Mouse (Mus musculus) limb, embryonic 11.5 days (tissue): ENCODE measurements around the gene Abca1. TPM values are rescaled to one million over a fixed set of nuclear protein-coding genes. Genes with fewer than 3 reads are reported as not detected.

Source experiments
- ATAC-seq: fragments of 200-750 bp; cut with Nextera tagmentation; 2 replicates; pipeline ENCODE4 v1.8.0; 2017; ENCODE audit warnings: low read depth; ENCODE audit not compliant: insufficient number of reproducible peaks, low FRiP score, low TSS enrichment
- DNase-seq: peaks from one replicate; pipeline ENCODE4 v3.0.0-alpha.2; 2015; ENCODE audit warnings: low spot score
- H3K27ac ChIP-seq: fragments of 300-500 bp; sonication (generic); replicated peaks from 2 replicates; pipeline ENCODE4 v1.5.1; 2014; ENCODE audit warnings: low read depth, mild to moderate bottlenecking, low read length
- H3K27me3 ChIP-seq: fragments of 300-500 bp; sonication (generic); 2 replicates; pipeline ENCODE4 v1.6.1; 2014; ENCODE audit warnings: mild to moderate bottlenecking, low read length, mixed read lengths; ENCODE audit not compliant: control insufficient read depth, insufficient read depth
- H3K36me3 ChIP-seq: fragments of 300-500 bp; sonication (generic); 2 replicates; pipeline ENCODE4 v1.6.1; 2014; ENCODE audit warnings: mild to moderate bottlenecking, low read length, moderate library complexity, mixed read lengths; ENCODE audit not compliant: control insufficient read depth, insufficient read depth
- H3K4me1 ChIP-seq: fragments of 300-500 bp; sonication (generic); 2 replicates; pipeline ENCODE4 v1.6.1; 2014; ENCODE audit warnings: low read length, mixed read lengths; ENCODE audit not compliant: control insufficient read depth, insufficient read depth
- H3K4me2 ChIP-seq: fragments of 300-500 bp; sonication (generic); 2 replicates; pipeline ENCODE4 v1.6.1; 2014; ENCODE audit warnings: low read depth, mild to moderate bottlenecking, moderate library complexity; ENCODE audit not compliant: severe bottlenecking
- H3K4me3 ChIP-seq: fragments of 300-500 bp; sonication (generic); 2 replicates; pipeline ENCODE4 v1.5.1; 2014; ENCODE audit warnings: low read depth, low read length
- H3K9ac ChIP-seq: fragments of 300-500 bp; sonication (generic); 2 replicates; pipeline ENCODE4 v1.6.1; 2014; ENCODE audit warnings: mild to moderate bottlenecking, low read length
- H3K9me3 ChIP-seq: fragments of 300-500 bp; sonication (generic); 2 replicates; pipeline ENCODE4 v1.6.1; 2016; ENCODE audit warnings: low read length; ENCODE audit not compliant: control insufficient read depth
- WGBS: fragments of 180-500 bp; shearing (Covaris S2); extraction: QIAGEN DNeasy Blood & Tissue Kit; methylation state at CpG from one replicate; pipeline ENCODE4 v1.1.7; 2014; 5-methylcytosine and 5-hydroxymethylcytosine counted together
- polyA plus RNA-seq: library from polyadenylated mRNA; unstranded; fragments of >200 nt; fragmentation: Nextera tagmentation; extraction: Ambion mirVana; gene quantifications from 2 replicates; pipeline ENCODE4 v1.2.1, GENCODE M21; 2014

The Abca1 gene
- polyA plus RNA-seq, 1 experiment from 2014 or later, result 4.5 TPM

DNA sequence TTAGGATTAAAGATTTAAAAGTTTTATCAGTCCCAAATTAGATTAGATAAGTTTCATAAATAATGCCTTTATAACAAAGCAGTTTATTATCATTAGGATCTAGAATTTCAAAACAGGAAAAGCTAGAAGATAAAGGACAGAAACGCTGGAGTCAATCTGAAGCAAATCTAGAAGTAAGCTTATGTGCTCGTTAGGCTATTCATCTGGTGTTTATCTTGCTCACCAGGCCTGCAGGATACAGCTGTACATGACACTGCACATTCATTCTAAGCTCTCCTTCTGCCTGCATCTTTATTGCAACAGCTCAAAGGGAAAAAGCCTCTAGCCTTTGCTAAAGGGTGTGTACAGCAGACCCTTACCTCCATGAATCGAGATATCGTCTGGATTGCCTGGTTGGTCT, 74.1 kb downstream of the Abca1 start:
- no peak overlapping the region for H3K9ac ChIP-seq
- H3K27me3 ChIP-seq, result no peaks in the 10 kb centered on the region
- no peak for ATAC-seq
- H3K36me3 ChIP-seq, result no peaks in the 10 kb centered on the region; the same call in 1 of the 2 replicates
- H3K4me2 ChIP-seq, result no peak overlapping the region
- WGBS, result 66% methylated on average over 4 of the region's 4 CpGs
- H3K4me1 ChIP-seq, result no peaks in the 10 kb centered on the region
- no peaks in the 10 kb centered on the region for H3K9me3 ChIP-seq
- DNase-seq, result no peak
- H3K4me3 ChIP-seq, result no peak overlapping the region
- no peak overlapping the region for H3K27ac ChIP-seq

DNA sequence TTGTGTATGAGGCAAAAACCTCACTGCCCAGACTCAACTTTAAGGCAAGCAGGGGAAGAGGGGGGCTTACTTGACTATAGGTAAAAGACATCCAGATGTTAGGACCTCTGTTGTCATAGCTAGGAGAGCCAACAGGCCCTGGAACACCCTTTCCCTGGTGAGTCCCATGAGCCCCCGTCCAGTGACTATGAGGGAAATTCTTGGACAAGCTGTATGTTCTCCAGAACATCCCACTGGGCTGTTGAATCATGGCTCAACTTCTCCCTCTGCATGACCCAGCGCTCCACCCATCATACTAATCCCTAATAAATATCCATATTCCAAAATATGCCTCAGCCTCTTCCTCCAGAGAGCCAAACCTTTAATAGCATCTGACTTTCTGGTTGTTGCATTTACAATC, 76.6 kb downstream of the Abca1 start:
- Histone ChIP-seq H3K4me3 (no peak overlapping the region), H3K4me2 (no peak overlapping the region), H3K36me3 (no peaks in the 10 kb centered on the region; the same call in 1 of the 2 replicates), H3K9ac (no peak overlapping the region), H3K27me3 (no peaks in the 10 kb centered on the region), H3K9me3 (no peaks in the 10 kb centered on the region), H3K27ac (no peak overlapping the region), H3K4me1 (no peaks in the 10 kb centered on the region)
- no peak for DNase-seq
- WGBS, result 92% methylated on average over 2 of the region's 2 CpGs
- ATAC-seq, result no peak

- no peak overlapping the region for H3K9ac ChIP-seq
- no peaks in the 10 kb centered on the region for H3K4me1 ChIP-seq
- no peaks in the 10 kb centered on the region for H3K27me3 ChIP-seq
- H3K4me3 ChIP-seq, result no peak overlapping the region
- ATAC-seq (no peak), DNase-seq (no peak)
- H3K36me3 ChIP-seq, result no peaks in the 10 kb centered on the region; the same call in 1 of the 2 replicates
- H3K4me2 ChIP-seq, result no peak overlapping the region
- 81% methylated on average over 7 of the region's 7 CpGs for WGBS
- H3K9me3 ChIP-seq, result no peaks in the 10 kb centered on the region
- no peak overlapping the region for H3K27ac ChIP-seq
Observed at GRCm38 (mm10) chr4:53082451-53082850, 77.2 kb downstream of the Abca1 start.

DNA sequence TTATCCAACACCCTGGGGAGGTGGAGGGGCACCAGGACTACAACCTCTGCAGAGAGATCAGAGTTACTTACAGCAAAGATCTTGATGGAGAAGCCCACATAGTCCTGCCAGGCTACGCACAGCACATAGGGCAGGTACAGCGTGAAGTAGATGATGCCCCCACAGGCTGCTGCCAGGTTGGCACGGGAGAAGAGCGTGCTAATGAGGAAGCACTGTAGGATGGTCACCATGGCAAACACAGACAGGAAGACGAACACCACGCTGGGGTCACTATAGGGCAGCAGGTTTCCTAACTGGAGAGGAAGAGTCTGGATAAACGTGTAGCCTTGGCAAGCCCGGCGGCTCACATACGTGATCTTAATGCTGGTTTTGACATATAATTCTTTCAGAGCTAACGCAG, 77.8 kb downstream of the Abca1 start:
- H3K4me1 ChIP-seq, result no peaks in the 10 kb centered on the region
- no peak overlapping the region for H3K27ac ChIP-seq
- no peak overlapping the region for H3K9ac ChIP-seq
- H3K36me3 ChIP-seq, result no peaks in the 10 kb centered on the region; the same call in 1 of the 2 replicates
- ATAC-seq (no peak), DNase-seq (no peak)
- H3K9me3 ChIP-seq, result no peaks in the 10 kb centered on the region
- no peak overlapping the region for H3K4me3 ChIP-seq
- WGBS, result 88% methylated on average over 11 of the region's 11 CpGs
- no peaks in the 10 kb centered on the region for H3K27me3 ChIP-seq
- H3K4me2 ChIP-seq, result no peak overlapping the region

DNA sequence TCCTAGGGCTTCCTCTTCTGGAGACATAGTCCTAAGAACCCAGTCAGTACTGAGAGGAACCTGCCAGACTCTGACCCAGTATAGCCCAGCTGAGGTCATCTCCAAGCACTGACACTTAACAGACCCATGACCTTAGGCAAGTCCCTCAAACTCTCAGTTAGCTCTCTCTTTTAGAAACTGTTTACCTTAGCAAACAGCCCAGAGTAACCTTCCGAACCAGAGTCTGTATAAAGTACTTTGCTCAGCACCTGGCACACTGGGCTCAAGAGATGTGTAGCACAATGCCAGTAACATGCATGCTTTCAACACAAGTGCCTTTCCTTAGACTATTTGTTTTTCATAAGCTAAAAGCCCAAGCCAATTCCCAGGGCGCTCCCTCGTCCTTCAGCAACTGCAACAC, 79.4 kb downstream of the Abca1 start:
- Histone ChIP-seq H3K9ac (no peak overlapping the region), H3K4me3 (no peak overlapping the region), H3K4me1 (no peaks in the 10 kb centered on the region), H3K27me3 (no peaks in the 10 kb centered on the region), H3K27ac (no peak overlapping the region), H3K36me3 (no peaks in the 10 kb centered on the region; the same call in 1 of the 2 replicates), H3K9me3 (no peaks in the 10 kb centered on the region), H3K4me2 (no peak overlapping the region)
- ATAC-seq (no peak), DNase-seq (no peak)
- 87% methylated on average over 3 of the region's 3 CpGs for WGBS

DNA sequence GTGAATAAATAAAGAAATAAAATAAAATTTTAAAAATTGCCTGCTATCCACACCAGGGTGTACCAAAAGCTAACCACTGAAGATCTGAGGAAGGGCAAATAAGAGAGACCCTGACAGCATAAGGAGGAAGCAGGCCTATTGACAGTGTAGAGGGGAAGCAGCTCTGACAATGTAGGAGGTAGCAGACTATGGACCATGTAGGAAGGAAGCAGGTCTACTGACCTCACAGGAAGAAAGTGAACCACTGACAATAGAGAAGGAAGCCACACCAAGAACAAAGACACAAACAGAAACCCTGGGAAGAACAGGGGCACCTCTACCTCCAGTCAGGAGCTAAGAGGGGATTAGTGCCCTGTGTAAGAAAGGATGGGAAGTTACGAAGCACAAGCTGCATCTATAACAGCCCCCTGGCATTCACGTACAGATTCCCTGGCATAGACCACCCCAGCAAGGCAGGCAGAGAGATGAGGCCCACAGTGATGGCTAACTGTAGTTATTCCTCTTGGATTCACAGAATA, 80.8 kb downstream of the Abca1 start:
- Histone ChIP-seq H3K4me3 (no peak overlapping the region), H3K27me3 (no peaks in the 10 kb centered on the region), H3K27ac (no peak overlapping the region), H3K9me3 (no peaks in the 10 kb centered on the region), H3K4me1 (no peaks in the 10 kb centered on the region), H3K9ac (no peak overlapping the region), H3K36me3 (no peaks in the 10 kb centered on the region; the same call in 1 of the 2 replicates), H3K4me2 (no peak overlapping the region)
- WGBS, result 87% methylated on average over 2 of the region's 2 CpGs
- DNase-seq (no peak), ATAC-seq (no peak)

DNA sequence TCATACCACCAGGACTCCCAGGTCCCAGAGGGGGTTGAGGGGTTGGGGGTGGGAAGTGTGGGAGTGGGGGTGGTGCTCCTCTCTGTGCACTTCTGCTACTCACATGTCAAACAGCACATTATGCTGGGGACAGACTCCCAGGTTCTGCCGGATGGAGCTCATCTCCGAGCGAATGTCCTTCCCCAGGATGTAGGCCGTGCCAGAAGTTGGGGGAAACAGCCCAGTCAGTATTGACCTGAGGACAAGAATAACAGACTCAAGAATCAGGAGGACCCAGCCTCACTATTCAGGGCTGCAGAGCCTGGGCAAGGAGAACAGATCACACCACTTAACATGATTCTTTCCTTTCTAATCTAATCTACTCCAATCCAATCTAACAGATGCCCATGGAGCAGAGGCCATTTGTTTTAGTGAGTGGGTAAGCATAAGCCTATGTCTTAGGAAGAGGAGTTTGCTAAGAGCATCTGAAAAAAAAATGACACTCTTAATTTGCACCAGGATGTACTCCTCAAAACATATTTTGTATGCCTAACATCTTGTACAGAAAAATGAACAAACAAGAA, 82.8 kb downstream of the Abca1 start:
- Histone ChIP-seq H3K4me2 (no peak overlapping the region), H3K27ac (no peak overlapping the region), H3K27me3 (no peaks in the 10 kb centered on the region), H3K4me1 (no peaks in the 10 kb centered on the region), H3K9ac (no peak overlapping the region), H3K36me3 (no peaks in the 10 kb centered on the region; the same call in 1 of the 2 replicates), H3K9me3 (no peaks in the 10 kb centered on the region), H3K4me3 (no peak overlapping the region)
- 93% methylated on average over 4 of the region's 4 CpGs for WGBS
- no peak for DNase-seq
- no peak for ATAC-seq

- Histone ChIP-seq H3K27ac (no peak overlapping the region), H3K4me1 (no peaks in the 10 kb centered on the region), H3K4me2 (no peak overlapping the region), H3K9me3 (no peaks in the 10 kb centered on the region), H3K9ac (no peak overlapping the region), H3K4me3 (no peak overlapping the region), H3K27me3 (no peaks in the 10 kb centered on the region), H3K36me3 (no peaks in the 10 kb centered on the region)
- DNase-seq (no peak), ATAC-seq (no peak)
- WGBS, result 91% methylated on average over 7 of the region's 7 CpGs
Observed at GRCm38 (mm10) chr4:53073025-53073424, 86.7 kb downstream of the Abca1 start.
